Mouse (Mus musculus) embryonic facial prominence, embryonic 13.5 days (tissue): ENCODE data around the gene Tars2. TPM values are rescaled to one million over a fixed set of nuclear protein-coding genes. Genes with fewer than 3 reads are reported as not detected.
A peak's percentile ranks its signal among the peaks of the same experiment; 100 is the strongest.

Experiments
- ATAC-seq: fragments of 200-750 bp; cut with Nextera tagmentation; 2 replicates; pipeline ENCODE4 v1.8.0; 2017; ENCODE audit warnings: low read depth; ENCODE audit not compliant: insufficient number of reproducible peaks, insufficient read depth, low FRiP score, low TSS enrichment
- H3K27ac ChIP-seq: fragments of 300-500 bp; sonication (generic); 2 replicates; pipeline ENCODE4 v1.5.1; 2015; ENCODE audit warnings: moderate library complexity, mild to moderate bottlenecking, inconsistent platforms
- H3K27me3 ChIP-seq: fragments of 300-500 bp; sonication (generic); 2 replicates; pipeline ENCODE4 v1.6.1; 2015; ENCODE audit warnings: mild to moderate bottlenecking, inconsistent platforms
- H3K36me3 ChIP-seq: fragments of 300-500 bp; sonication (generic); 2 replicates; pipeline ENCODE4 v1.6.1; 2015; ENCODE audit warnings: mild to moderate bottlenecking, inconsistent platforms
- H3K4me1 ChIP-seq: fragments of 300-500 bp; sonication (generic); 2 replicates; pipeline ENCODE4 v1.6.1; 2015; ENCODE audit warnings: inconsistent platforms
- H3K4me2 ChIP-seq: fragments of 300-500 bp; sonication (generic); 2 replicates; pipeline ENCODE4 v1.6.1; 2015; ENCODE audit warnings: moderate library complexity, mild to moderate bottlenecking, inconsistent platforms
- H3K4me3 ChIP-seq: fragments of 300-500 bp; sonication (generic); 2 replicates; pipeline ENCODE4 v1.5.1; 2015; ENCODE audit warnings: mild to moderate bottlenecking, inconsistent platforms
- H3K9ac ChIP-seq: fragments of 300-500 bp; sonication (generic); 2 replicates; pipeline ENCODE4 v1.6.1; 2015; ENCODE audit warnings: mild to moderate bottlenecking, inconsistent platforms
- H3K9me3 ChIP-seq: fragments of 300-500 bp; sonication (generic); 2 replicates; pipeline ENCODE4 v1.6.1; 2016; ENCODE audit warnings: inconsistent platforms
- WGBS: fragments of 180-500 bp; shearing (Covaris S2); methylation state at CpG from one replicate; pipeline ENCODE4 v1.1.7; 2015; ENCODE audit warnings: mixed read lengths; 5-methylcytosine and 5-hydroxymethylcytosine counted together
- polyA plus RNA-seq: library from polyadenylated mRNA; unstranded; fragments of >200 nt; fragmentation: Nextera tagmentation; extraction: Ambion mirVana; gene quantifications from 2 replicates; pipeline ENCODE4 v1.2.1, GENCODE M21; 2015

The Tars2 gene
- polyA plus RNA-seq, 1 experiment from 2014 or later: 47.3 TPM

DNA sequence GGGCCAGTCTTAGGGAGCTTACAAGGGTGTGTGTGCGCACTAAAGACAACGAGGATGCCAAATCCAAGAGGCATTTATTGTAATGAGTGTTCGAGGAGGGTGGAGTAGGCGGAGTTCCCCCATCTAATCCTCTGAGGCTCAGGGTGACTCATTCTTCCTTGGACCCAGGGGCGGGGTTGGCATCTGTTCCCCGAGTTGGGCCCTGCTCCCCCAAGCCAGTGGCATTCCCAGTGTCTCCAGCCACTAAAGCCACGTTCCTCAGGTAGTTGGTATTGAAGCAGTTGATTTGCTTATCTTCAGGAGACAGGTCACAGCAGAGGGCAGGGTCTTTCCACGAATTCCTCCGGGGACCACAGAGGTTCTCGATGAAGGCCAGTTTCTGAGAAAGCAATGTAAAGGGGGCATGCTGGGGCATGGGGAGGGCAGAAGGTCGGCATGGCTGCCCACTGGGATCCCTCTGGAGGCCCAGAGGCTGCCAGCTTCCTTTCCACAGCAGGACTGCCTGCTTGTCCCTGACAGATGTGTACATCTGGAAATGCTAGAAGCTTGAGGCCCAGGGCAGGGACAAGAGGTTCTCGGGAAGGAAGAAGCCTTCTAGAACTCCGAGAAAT is 25.8 kb downstream of the Tars2 start:
- Histone ChIP-seq H3K4me3 (no peak overlapping the region), H3K9me3 (no peaks in the 10 kb centered on the region), H3K4me2 (no peak overlapping the region), H3K4me1 (0 out of 2 replicates have a peak, but pooled peaks cover 3% of the 10 kb centered on the region), H3K9ac (peak overlapping the region; percentile 16; the same call in 1 of the 2 replicates), H3K27me3 (no peaks in the 10 kb centered on the region), H3K27ac (no peak overlapping the region), H3K36me3 (peaks cover 21% of the 10 kb centered on the region)
- no peak for ATAC-seq
- 73% methylated on average over 13 of the region's 13 CpGs for WGBS

DNA sequence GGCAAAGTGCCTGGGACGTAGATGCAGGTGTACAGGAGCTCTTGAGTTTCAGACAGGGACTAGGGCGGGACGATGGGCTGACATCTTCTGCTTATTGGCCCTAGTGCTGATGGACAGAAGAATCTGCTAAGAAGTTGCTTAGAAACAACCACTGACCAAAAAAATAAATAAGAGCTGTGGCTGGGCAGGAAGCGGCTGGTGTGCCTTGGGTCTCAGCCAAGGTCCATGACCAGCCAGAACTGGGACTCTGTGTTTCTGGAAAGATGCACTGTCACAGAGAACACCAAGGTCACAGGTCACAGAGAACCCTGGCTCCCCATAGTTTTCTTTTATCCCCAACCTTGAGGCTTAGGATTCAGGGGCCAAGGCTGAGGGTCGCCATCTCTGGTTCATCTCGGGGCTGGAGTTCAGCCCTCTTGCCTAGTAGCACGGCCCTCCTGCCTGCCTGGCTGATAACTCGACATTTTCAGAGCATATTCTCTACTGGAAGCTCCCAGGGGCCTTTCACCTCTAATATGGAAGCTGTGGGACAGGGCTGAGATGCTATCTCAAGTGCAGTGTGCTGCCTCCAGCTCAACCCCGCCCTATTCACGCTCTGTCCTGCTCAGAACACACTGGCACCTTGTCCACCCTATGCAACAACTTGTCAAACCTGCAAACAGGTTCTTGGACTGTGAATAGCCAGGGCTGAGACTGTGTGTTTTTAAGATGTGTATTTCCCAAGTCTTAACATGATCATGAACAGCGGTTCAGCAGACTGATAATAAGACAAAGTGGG is 27.1 kb downstream of the Tars2 start:
- no peak overlapping the region for H3K27ac ChIP-seq
- H3K4me1 ChIP-seq: 0 out of 2 replicates have a peak, but pooled peaks cover 3% of the 10 kb centered on the region
- no peak for ATAC-seq
- H3K4me2 ChIP-seq: no peak overlapping the region
- H3K9ac ChIP-seq: no peak overlapping the region
- 84% methylated on average over 11 of the region's 11 CpGs for WGBS
- no peaks in the 10 kb centered on the region for H3K9me3 ChIP-seq
- H3K36me3 ChIP-seq: peaks cover 20% of the 10 kb centered on the region
- no peak overlapping the region for H3K4me3 ChIP-seq
- H3K27me3 ChIP-seq: no peaks in the 10 kb centered on the region

GRCm38 (mm10) chr3:95732297-95732696 is 27.7 kb downstream of the Tars2 start:
- no peak overlapping the region for H3K4me2 ChIP-seq
- no peak for ATAC-seq
- no peaks in the 10 kb centered on the region for H3K9me3 ChIP-seq
- H3K4me3 ChIP-seq: no peak overlapping the region
- peaks cover 20% of the 10 kb centered on the region for H3K36me3 ChIP-seq
- H3K27ac ChIP-seq: no peak overlapping the region
- H3K9ac ChIP-seq: no peak overlapping the region
- no peaks in the 10 kb centered on the region for H3K27me3 ChIP-seq
- WGBS: 95% methylated on average over 9 of the region's 9 CpGs
- 0 out of 2 replicates have a peak, but pooled peaks cover 3% of the 10 kb centered on the region for H3K4me1 ChIP-seq

GRCm38 (mm10) chr3:95731802-95732201 is 28.2 kb downstream of the Tars2 start:
- 0 out of 2 replicates have a peak, but pooled peaks cover 3% of the 10 kb centered on the region for H3K4me1 ChIP-seq
- no peaks in the 10 kb centered on the region for H3K27me3 ChIP-seq
- H3K4me3 ChIP-seq: no peak overlapping the region
- 69% methylated on average over 4 of the region's 4 CpGs for WGBS
- H3K36me3 ChIP-seq: peaks cover 20% of the 10 kb centered on the region
- ATAC-seq: no peak
- no peak overlapping the region for H3K4me2 ChIP-seq
- no peak overlapping the region for H3K27ac ChIP-seq
- no peak overlapping the region for H3K9ac ChIP-seq
- H3K9me3 ChIP-seq: no peaks in the 10 kb centered on the region

GRCm38 (mm10) chr3:95730431-95730830 is 29.6 kb downstream of the Tars2 start:
- H3K4me1 ChIP-seq: 0 out of 2 replicates have a peak, but pooled peaks cover 3% of the 10 kb centered on the region
- no peaks in the 10 kb centered on the region for H3K9me3 ChIP-seq
- no peak overlapping the region for H3K4me3 ChIP-seq
- WGBS: 83% methylated on average over 7 of the region's 7 CpGs
- no peaks in the 10 kb centered on the region for H3K27me3 ChIP-seq
- H3K36me3 ChIP-seq: peaks cover 11% of the 10 kb centered on the region
- no peak for ATAC-seq
- no peak overlapping the region for H3K9ac ChIP-seq
- H3K4me2 ChIP-seq: no peak overlapping the region
- H3K27ac ChIP-seq: no peak overlapping the region

GRCm38 (mm10) chr3:95728906-95729305 is 31.1 kb downstream of the Tars2 start:
- Histone ChIP-seq H3K27ac (no peak overlapping the region), H3K9ac (no peak overlapping the region), H3K4me1 (no peaks in the 10 kb centered on the region), H3K4me2 (no peak overlapping the region), H3K9me3 (no peaks in the 10 kb centered on the region), H3K27me3 (no peaks in the 10 kb centered on the region), H3K36me3 (peaks cover 2% of the 10 kb centered on the region; the same call in 1 of the 2 replicates), H3K4me3 (no peak overlapping the region)
- no peak for ATAC-seq
- 81% methylated on average over 2 of the region's 2 CpGs for WGBS

GRCm38 (mm10) chr3:95726696-95727358 is 33.2 kb downstream of the Tars2 start:
- Histone ChIP-seq H3K27ac (no peak overlapping the region), H3K4me2 (no peak overlapping the region), H3K4me3 (no peak overlapping the region), H3K9me3 (no peaks in the 10 kb centered on the region), H3K4me1 (no peaks in the 10 kb centered on the region), H3K9ac (no peak overlapping the region), H3K36me3 (no peaks in the 10 kb centered on the region), H3K27me3 (no peaks in the 10 kb centered on the region)
- 55% methylated on average over 7 of the region's 7 CpGs for WGBS
- ATAC-seq: no peak

DNA sequence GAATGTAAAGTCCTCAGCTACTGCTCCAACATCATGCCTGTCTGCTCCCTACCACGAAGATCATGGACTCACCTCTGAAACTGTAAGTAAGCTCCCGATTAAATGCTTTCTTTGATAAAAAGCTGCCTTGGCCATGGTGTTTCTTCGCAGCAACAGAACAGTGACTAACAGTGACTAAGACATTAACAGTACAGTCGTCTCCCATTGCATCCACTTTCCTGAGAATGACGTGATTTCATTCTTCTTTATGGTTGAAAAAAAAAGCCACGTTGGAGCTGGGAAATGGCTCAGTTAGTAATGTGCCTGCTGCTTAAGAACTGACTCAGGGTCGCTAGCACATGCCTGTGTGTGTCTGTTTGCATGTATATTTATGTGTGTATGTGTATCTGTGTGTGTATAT is 34.1 kb downstream of the Tars2 start:
- 77% methylated on average over 7 of the region's 7 CpGs for WGBS
- no peak overlapping the region for H3K4me2 ChIP-seq
- H3K4me3 ChIP-seq: no peak overlapping the region
- no peaks in the 10 kb centered on the region for H3K9me3 ChIP-seq
- H3K27ac ChIP-seq: no peak overlapping the region
- no peaks in the 10 kb centered on the region for H3K27me3 ChIP-seq
- ATAC-seq: no peak
- H3K4me1 ChIP-seq: no peaks in the 10 kb centered on the region
- H3K9ac ChIP-seq: no peak overlapping the region
- no peaks in the 10 kb centered on the region for H3K36me3 ChIP-seq

GRCm38 (mm10) chr3:95722386-95722785 is 37.6 kb downstream of the Tars2 start:
- H3K36me3 ChIP-seq: no peaks in the 10 kb centered on the region
- no peaks in the 10 kb centered on the region for H3K27me3 ChIP-seq
- no peak overlapping the region for H3K27ac ChIP-seq
- H3K9me3 ChIP-seq: no peaks in the 10 kb centered on the region
- no peak overlapping the region for H3K4me2 ChIP-seq
- WGBS: 79% methylated on average over 3 of the region's 3 CpGs
- H3K4me1 ChIP-seq: no peaks in the 10 kb centered on the region
- no peak for ATAC-seq
- H3K4me3 ChIP-seq: no peak overlapping the region
- H3K9ac ChIP-seq: no peak overlapping the region

- Histone ChIP-seq H3K4me2 (no peak overlapping the region), H3K4me3 (no peak overlapping the region), H3K9me3 (peaks cover 3% of the 10 kb centered on the region; the same call in 1 of the 2 replicates), H3K36me3 (peaks cover 7% of the 10 kb centered on the region; the same call in 1 of the 2 replicates), H3K4me1 (no peaks in the 10 kb centered on the region), H3K27ac (no peak overlapping the region), H3K9ac (no peak overlapping the region), H3K27me3 (no peaks in the 10 kb centered on the region)
- ATAC-seq: no peak
- 90% methylated on average over 2 of the region's 2 CpGs for WGBS
Measured at GRCm38 (mm10) chr3:95718153-95718552, 41.9 kb downstream of the Tars2 start.

DNA sequence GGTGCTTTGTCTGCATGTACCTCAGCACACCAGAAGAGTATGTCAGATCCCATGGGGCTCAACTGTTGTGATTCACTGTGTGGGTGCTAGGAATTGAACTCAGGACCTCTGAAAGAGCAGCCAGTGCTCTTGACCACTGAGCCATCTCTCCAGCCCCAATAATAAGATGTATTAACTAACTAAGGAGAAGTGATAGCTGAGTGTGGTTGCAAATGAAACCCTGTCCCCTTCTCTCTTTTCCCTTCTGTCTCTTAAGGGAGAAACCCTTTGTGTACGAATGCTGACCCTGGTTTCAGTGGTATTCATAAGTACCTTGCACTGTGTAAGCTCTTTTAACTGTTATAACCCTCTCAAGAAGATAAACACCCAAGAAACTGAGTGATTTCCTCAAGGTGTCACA is 43.9 kb downstream of the Tars2 start:
- ATAC-seq: no peak
- H3K9me3 ChIP-seq: peaks cover 7% of the 10 kb centered on the region; the same call in 1 of the 2 replicates
- H3K4me2 ChIP-seq: no peak overlapping the region
- no peak overlapping the region for H3K27ac ChIP-seq
- WGBS: 79% methylated on average over 1 of the region's 1 CpGs
- no peaks in the 10 kb centered on the region for H3K4me1 ChIP-seq
- no peaks in the 10 kb centered on the region for H3K27me3 ChIP-seq
- H3K9ac ChIP-seq: no peak overlapping the region
- H3K36me3 ChIP-seq: peaks cover 11% of the 10 kb centered on the region; the same call in 1 of the 2 replicates
- no peak overlapping the region for H3K4me3 ChIP-seq
